18 mouse cellular contexts compared by ENCODE assay signal in the genomic region with DNA sequence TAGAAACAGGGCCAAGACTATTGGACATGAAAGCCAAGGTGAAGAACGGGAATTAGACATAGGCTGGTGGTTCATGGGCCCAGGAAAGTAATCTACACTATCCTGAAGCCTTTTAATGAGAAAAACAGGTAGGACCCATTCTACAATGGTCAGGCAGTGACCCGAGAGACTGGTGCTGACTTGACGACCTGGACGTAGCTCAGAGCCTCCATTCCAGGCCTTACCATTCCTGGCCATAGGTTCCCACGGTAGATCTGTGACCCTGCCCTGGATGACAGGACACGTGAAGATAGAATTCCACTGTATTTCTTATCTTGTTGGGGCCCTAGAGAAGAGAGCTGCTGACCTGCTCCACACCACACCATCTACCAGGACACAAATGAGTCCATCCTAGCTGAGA. TPM values are rescaled to one million over a fixed set of nuclear protein-coding genes. Genes with fewer than 3 reads are reported as not detected.
DNase-seq lines count a peak whose midpoint lies in the region; ATAC-seq and TF ChIP-seq lines count a peak whose summit lies in the region.
"Had no signal": no experiment of that assay in that cellular context is flagged by ENCODE, and none has a peak within 500 bp of the region (broad histone marks: within the 10 kb centered on the region; RNA-seq: fewer than 3 reads in every experiment).

No protein-coding gene starts in this region.

- H3K4me1 ChIP-seq in forebrain, embryonic 10.5 days = peaks cover 59% of the 10 kb centered on the region
- peaks cover 34% of the 10 kb centered on the region for H3K4me1 ChIP-seq in forebrain, embryonic 11.5 days (replicated peaks; ENCODE audit: control insufficient read depth, insufficient read depth, low read length)
- peaks cover 43% of the 10 kb centered on the region for H3K4me1 ChIP-seq in hindbrain, embryonic 12.5 days
- H3K4me1 ChIP-seq in hindbrain, embryonic 11.5 days (replicated peaks; ENCODE audit: control insufficient read depth, insufficient read depth, low read length) = peaks cover 26% of the 10 kb centered on the region
- H3K4me1 ChIP-seq in neural tube, embryonic 11.5 days (ENCODE audit: control insufficient read depth, insufficient read depth, low read length) = peaks cover 26% of the 10 kb centered on the region

- H3K27me3 ChIP-seq in forebrain, embryonic 10.5 days (ENCODE audit: poor library complexity, severe bottlenecking) = peaks cover 29% of the 10 kb centered on the region
- no peaks in the 10 kb centered on the region; the same call in none of the 2 replicates for H3K27me3 ChIP-seq in forebrain, embryonic 11.5 days (ENCODE audit: control insufficient read depth, insufficient read depth, low read length)
- H3K27me3 ChIP-seq in hindbrain, embryonic 12.5 days = 0 out of 2 replicates have a peak, but pooled peaks cover 8% of the 10 kb centered on the region
- no peaks in the 10 kb centered on the region for H3K27me3 ChIP-seq in hindbrain, embryonic 11.5 days (ENCODE audit: control insufficient read depth, insufficient read depth, low read length)
- 0 out of 2 replicates have a peak, but pooled peaks cover 6% of the 10 kb centered on the region for H3K27me3 ChIP-seq in neural tube, embryonic 11.5 days (ENCODE audit: control insufficient read depth, insufficient read depth, low read length)

- H3K4me3 ChIP-seq in forebrain, embryonic 10.5 days = no peak overlapping the region
- no peak overlapping the region for H3K4me3 ChIP-seq in forebrain, embryonic 11.5 days (ENCODE audit: low read depth, low read length)
- no peak overlapping the region for H3K4me3 ChIP-seq in hindbrain, embryonic 12.5 days
- no peak overlapping the region for H3K4me3 ChIP-seq in hindbrain, embryonic 11.5 days (ENCODE audit: low read depth, low read length)
- no peak overlapping the region for H3K4me3 ChIP-seq in neural tube, embryonic 11.5 days (ENCODE audit: low read depth, low read length)
- H3K4me3 ChIP-seq in layer of hippocampus, adult 2 months = no peak overlapping the region
- H3K4me3 ChIP-seq: megakaryocyte, embryonic 14.5 days had no signal

- peak overlapping the region; percentile 92; the same call in 1 of the 2 replicates for H3K27ac ChIP-seq in forebrain, embryonic 10.5 days
- H3K27ac ChIP-seq in forebrain, embryonic 11.5 days (ENCODE audit: low read depth, low read length) = no peak overlapping the region
- peak overlapping the region; percentile 87; the same call in 1 of the 2 replicates for H3K27ac ChIP-seq in hindbrain, embryonic 12.5 days
- no peak overlapping the region for H3K27ac ChIP-seq in hindbrain, embryonic 11.5 days (ENCODE audit: low read depth, low read length)
- H3K27ac ChIP-seq in neural tube, embryonic 11.5 days (ENCODE audit: low read depth, low read length) = peak overlapping the region; percentile 78; the same call in 1 of the 2 replicates
- H3K27ac ChIP-seq in layer of hippocampus, adult 2 months = no peak overlapping the region
- H3K27ac ChIP-seq: liver, embryonic 14.5 days; stomach, postnatal 0 days had no signal

- TF ChIP-seq CTCF in layer of hippocampus, adult 2 months (conservative IDR thresholded peaks at IDR 0.05) = no peak

- no peak overlapping the region for H3K4me2 ChIP-seq in forebrain, embryonic 11.5 days (ENCODE audit: low read depth, low read length, severe bottlenecking)
- H3K4me2 ChIP-seq in hindbrain, embryonic 12.5 days (replicated peaks) = no peak overlapping the region
- no peak overlapping the region for H3K4me2 ChIP-seq in hindbrain, embryonic 11.5 days (replicated peaks; ENCODE audit: low read depth, low read length)
- no peak overlapping the region for H3K4me2 ChIP-seq in neural tube, embryonic 11.5 days (ENCODE audit: low read depth)

- WGBS in forebrain, embryonic 10.5 days = 80% methylated on average over 6 of the region's 6 CpGs
- 83% methylated on average over 6 of the region's 6 CpGs for WGBS in forebrain, embryonic 11.5 days
- 80% methylated on average over 6 of the region's 6 CpGs for WGBS in hindbrain, embryonic 12.5 days
- 81% methylated on average over 6 of the region's 6 CpGs for WGBS in hindbrain, embryonic 11.5 days
- 69% methylated on average over 6 of the region's 6 CpGs for WGBS in neural tube, embryonic 11.5 days

- no peak for DNase-seq in forebrain, embryonic 10.5 days (ENCODE audit: extremely low spot score, low spot score)
- DNase-seq in forebrain, embryonic 11.5 days (ENCODE audit: low spot score) = no peak
- DNase-seq in hindbrain, embryonic 11.5 days (ENCODE audit: low spot score) = no peak
- DNase-seq in neural tube, embryonic 11.5 days (ENCODE audit: low spot score) = no peak
- no peak for DNase-seq in neural tube, embryonic 10.5 days (ENCODE audit: extremely low spot score, low spot score)
- DNase-seq in layer of hippocampus, adult 2 months (ENCODE audit: low spot score in 2 of 2) = no peak
- DNase-seq: adrenal gland, adult 2 months; cerebellum, adult 18-20 months; kidney, adult 11 months; kidney, postnatal 36 days; right cerebral cortex, adult 18-20 months; thymus, postnatal 4 days had no signal

- no peaks in the 10 kb centered on the region for H3K9me3 ChIP-seq in forebrain, embryonic 10.5 days
- H3K9me3 ChIP-seq in forebrain, embryonic 11.5 days (ENCODE audit: control insufficient read depth, low read length) = no peaks in the 10 kb centered on the region
- no peaks in the 10 kb centered on the region for H3K9me3 ChIP-seq in hindbrain, embryonic 12.5 days (replicated peaks)
- no peaks in the 10 kb centered on the region for H3K9me3 ChIP-seq in hindbrain, embryonic 11.5 days (ENCODE audit: control insufficient read depth, low read length)
- H3K9me3 ChIP-seq in neural tube, embryonic 11.5 days (ENCODE audit: control insufficient read depth, low read length) = no peaks in the 10 kb centered on the region
- H3K9me3 ChIP-seq: megakaryocyte, embryonic 14.5 days had no signal

- peaks cover 60% of the 10 kb centered on the region for H3K36me3 ChIP-seq in forebrain, embryonic 10.5 days (replicated peaks)
- peaks cover 21% of the 10 kb centered on the region for H3K36me3 ChIP-seq in forebrain, embryonic 11.5 days (ENCODE audit: control insufficient read depth, insufficient read depth, low read length)
- peaks cover 47% of the 10 kb centered on the region for H3K36me3 ChIP-seq in hindbrain, embryonic 12.5 days
- H3K36me3 ChIP-seq in hindbrain, embryonic 11.5 days (ENCODE audit: control insufficient read depth, insufficient read depth, low read length) = peaks cover 18% of the 10 kb centered on the region
- peaks cover 23% of the 10 kb centered on the region for H3K36me3 ChIP-seq in neural tube, embryonic 11.5 days (ENCODE audit: control insufficient read depth, insufficient read depth, low read length)

- ATAC-seq in forebrain, embryonic 11.5 days (replicated peaks; ENCODE audit: low FRiP score) = no peak
- no peak for ATAC-seq in hindbrain, embryonic 12.5 days (ENCODE audit: low FRiP score)
- ATAC-seq in hindbrain, embryonic 11.5 days (ENCODE audit: low FRiP score) = no peak
- ATAC-seq in neural tube, embryonic 11.5 days (ENCODE audit: insufficient read depth, low FRiP score, low TSS enrichment) = no peak
- no peak for ATAC-seq in CD4-positive, CD25-positive, alpha-beta regulatory T cell, adult 4 months

- no peak overlapping the region; the same call in 1 of the 2 replicates for H3K9ac ChIP-seq in forebrain, embryonic 11.5 days (ENCODE audit: low read length)
- H3K9ac ChIP-seq in hindbrain, embryonic 12.5 days = no peak overlapping the region
- no peak overlapping the region for H3K9ac ChIP-seq in hindbrain, embryonic 11.5 days (ENCODE audit: low read depth, low read length)
- no peak overlapping the region for H3K9ac ChIP-seq in neural tube, embryonic 11.5 days (ENCODE audit: low read length)
- H3K9ac ChIP-seq: liver, embryonic 14.5 days had no signal

RNA-seq across cellular contexts. Expression of a gene that starts 1.7 kb away (rescaled TPM):
- polyA plus RNA-seq in forebrain, embryonic 10.5 days (2016; fragmentation: Nextera tagmentation; extraction: Ambion mirVana) = 172 and 182 TPM in 2 replicates
- 186 and 217 TPM in 2 replicates for polyA plus RNA-seq in forebrain, embryonic 11.5 days (2014; fragmentation: Nextera tagmentation; extraction: Ambion mirVana)
- polyA plus RNA-seq in hindbrain, embryonic 12.5 days (2016; fragmentation: Nextera tagmentation; extraction: Ambion mirVana) = 217 and 245 TPM in 2 replicates
- polyA plus RNA-seq in hindbrain, embryonic 11.5 days (2014; fragmentation: Nextera tagmentation; extraction: Ambion mirVana) = 208 TPM in 2 replicates
- 198 and 211 TPM in 2 replicates for polyA plus RNA-seq in neural tube, embryonic 11.5 days (2014; fragmentation: Nextera tagmentation; extraction: Ambion mirVana)
- 10 to 100 TPM; 90.3 to 99.5 TPM for total RNA-seq in layer of hippocampus, adult 2 months (2021)
- 1 to 10 TPM; 5.7 to 6.9 TPM for polyA plus RNA-seq in CD4-positive, CD25-positive, alpha-beta regulatory T cell, adult 4 months (2017; shearing (Covaris generic))

RNA-seq across cellular contexts. Expression of a gene that starts 7.8 kb away (rescaled TPM):
- polyA plus RNA-seq in forebrain, embryonic 10.5 days (2016; fragmentation: Nextera tagmentation; extraction: Ambion mirVana) = 59.2 and 59.5 TPM in 2 replicates
- polyA plus RNA-seq in forebrain, embryonic 11.5 days (2014; fragmentation: Nextera tagmentation; extraction: Ambion mirVana) = 61.3 and 66.5 TPM in 2 replicates
- polyA plus RNA-seq in hindbrain, embryonic 12.5 days (2016; fragmentation: Nextera tagmentation; extraction: Ambion mirVana) = 84.5 and 90.8 TPM in 2 replicates
- polyA plus RNA-seq in hindbrain, embryonic 11.5 days (2014; fragmentation: Nextera tagmentation; extraction: Ambion mirVana) = 76.0 and 84.7 TPM in 2 replicates
- polyA plus RNA-seq in neural tube, embryonic 11.5 days (2014; fragmentation: Nextera tagmentation; extraction: Ambion mirVana) = 53.3 and 58.2 TPM in 2 replicates
- 10 to 100 TPM; 11.9 to 12.9 TPM for total RNA-seq in layer of hippocampus, adult 2 months (2021)
- polyA plus RNA-seq in CD4-positive, CD25-positive, alpha-beta regulatory T cell, adult 4 months (2017; shearing (Covaris generic)) = 1,000 to 10,000 TPM in 1 of 2 experiments, 100 to 1,000 TPM in 1; 784 to 1,045 TPM

RNA-seq across cellular contexts. Expression of a gene that starts 17.9 kb away (rescaled TPM):
- 66.4 and 69.6 TPM in 2 replicates for polyA plus RNA-seq in forebrain, embryonic 10.5 days (2016; fragmentation: Nextera tagmentation; extraction: Ambion mirVana)
- 57.2 and 58.2 TPM in 2 replicates for polyA plus RNA-seq in forebrain, embryonic 11.5 days (2014; fragmentation: Nextera tagmentation; extraction: Ambion mirVana)
- polyA plus RNA-seq in hindbrain, embryonic 12.5 days (2016; fragmentation: Nextera tagmentation; extraction: Ambion mirVana) = 34.1 and 38.5 TPM in 2 replicates
- polyA plus RNA-seq in hindbrain, embryonic 11.5 days (2014; fragmentation: Nextera tagmentation; extraction: Ambion mirVana) = 28.8 and 31.4 TPM in 2 replicates
- 30.6 and 36.0 TPM in 2 replicates for polyA plus RNA-seq in neural tube, embryonic 11.5 days (2014; fragmentation: Nextera tagmentation; extraction: Ambion mirVana)
- total RNA-seq in layer of hippocampus, adult 2 months (2021) = 1 to 10 TPM; 1.3 to 1.4 TPM
- polyA plus RNA-seq in CD4-positive, CD25-positive, alpha-beta regulatory T cell, adult 4 months (2017; shearing (Covaris generic)) = 1 to 10 TPM; 1.5 to 3.3 TPM

RNA-seq across cellular contexts. Expression of a gene that starts 40.2 kb away (rescaled TPM):
- 21.2 and 22.7 TPM in 2 replicates for polyA plus RNA-seq in forebrain, embryonic 10.5 days (2016; fragmentation: Nextera tagmentation; extraction: Ambion mirVana)
- polyA plus RNA-seq in forebrain, embryonic 11.5 days (2014; fragmentation: Nextera tagmentation; extraction: Ambion mirVana) = 25.3 and 27.7 TPM in 2 replicates
- 16.9 and 18.9 TPM in 2 replicates for polyA plus RNA-seq in hindbrain, embryonic 12.5 days (2016; fragmentation: Nextera tagmentation; extraction: Ambion mirVana)
- 17.2 and 19.4 TPM in 2 replicates for polyA plus RNA-seq in hindbrain, embryonic 11.5 days (2014; fragmentation: Nextera tagmentation; extraction: Ambion mirVana)
- polyA plus RNA-seq in neural tube, embryonic 11.5 days (2014; fragmentation: Nextera tagmentation; extraction: Ambion mirVana) = 21.5 and 21.9 TPM in 2 replicates
- total RNA-seq in layer of hippocampus, adult 2 months (2021) = 10 to 100 TPM; 76.0 to 76.9 TPM
- 10 to 100 TPM in 1 of 2 experiments, 1 to 10 TPM in 1; 9.6 to 15.1 TPM for polyA plus RNA-seq in CD4-positive, CD25-positive, alpha-beta regulatory T cell, adult 4 months (2017; shearing (Covaris generic))

RNA-seq across cellular contexts. Expression of a gene that starts 47.4 kb away (rescaled TPM):
- polyA plus RNA-seq in forebrain, embryonic 10.5 days (2016; fragmentation: Nextera tagmentation; extraction: Ambion mirVana) = 18.7 and 20.3 TPM in 2 replicates
- polyA plus RNA-seq in forebrain, embryonic 11.5 days (2014; fragmentation: Nextera tagmentation; extraction: Ambion mirVana) = 17.0 and 20.3 TPM in 2 replicates
- 22.9 and 23.2 TPM in 2 replicates for polyA plus RNA-seq in hindbrain, embryonic 12.5 days (2016; fragmentation: Nextera tagmentation; extraction: Ambion mirVana)
- 8.9 and 10.8 TPM in 2 replicates for polyA plus RNA-seq in hindbrain, embryonic 11.5 days (2014; fragmentation: Nextera tagmentation; extraction: Ambion mirVana)
- 13.2 and 13.7 TPM in 2 replicates for polyA plus RNA-seq in neural tube, embryonic 11.5 days (2014; fragmentation: Nextera tagmentation; extraction: Ambion mirVana)
- total RNA-seq in layer of hippocampus, adult 2 months (2021) = 10 to 100 TPM; 19.7 to 20.7 TPM
- not detected for polyA plus RNA-seq in CD4-positive, CD25-positive, alpha-beta regulatory T cell, adult 4 months (2017; shearing (Covaris generic))
- total RNA-seq: heart, postnatal 36 days had no signal

Comparison
In these comparisons a context has a peak if more than half of its experiments do, and no peak if none do; other contexts are left out.
1. H3K27ac ChIP-seq: peak in forebrain, embryonic 10.5 days (single experiment), hindbrain, embryonic 12.5 days (single experiment) and neural tube, embryonic 11.5 days (single experiment); none in forebrain, embryonic 11.5 days (single experiment), hindbrain, embryonic 11.5 days (single experiment) and layer of hippocampus, adult 2 months (single experiment).
2. RNA of a gene that starts 1.7 kb away (polyA plus RNA-seq): 217 to 245 TPM in hindbrain, embryonic 12.5 days, 198 to 211 TPM in neural tube, embryonic 11.5 days, 208 TPM in hindbrain, embryonic 11.5 days, 186 to 217 TPM in forebrain, embryonic 11.5 days and 172 to 182 TPM in forebrain, embryonic 10.5 days; 5.7 to 6.9 TPM in CD4-positive, CD25-positive, alpha-beta regulatory T cell, adult 4 months; every median in the first group is over 10 times any median in the second.